ENCODE assay signal across 11 mouse cellular contexts in the genomic region with DNA sequence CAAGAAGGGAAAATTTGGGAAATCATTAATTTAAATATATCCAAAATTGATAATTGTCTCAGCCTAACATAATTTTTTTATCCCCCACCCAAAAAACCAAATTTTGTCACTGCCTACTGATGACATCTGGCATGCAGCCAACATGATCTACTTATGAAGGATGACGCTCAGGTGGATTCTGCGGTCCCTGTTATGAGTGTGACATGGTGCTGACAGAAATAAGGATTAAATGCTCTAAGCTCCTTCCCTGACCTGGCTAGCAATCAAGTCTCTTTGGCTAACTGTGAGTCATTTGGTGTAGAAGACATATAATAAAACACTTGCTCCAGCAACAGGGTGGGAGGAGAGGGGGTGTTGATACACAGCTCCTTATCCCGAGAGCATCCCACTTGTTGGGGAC.
"Had no signal": no experiment of that assay in that cellular context is flagged by ENCODE, and none has a peak within 500 bp of the region (broad histone marks: within the 10 kb centered on the region; RNA-seq: fewer than 3 reads in every experiment).

No protein-coding gene starts in this region.

- H3K4me3 ChIP-seq: kidney, embryonic 15.5 days; limb, embryonic 15.5 days; liver, embryonic 12.5 days; midbrain, embryonic 10.5 days; midbrain, embryonic 15.5 days had no signal

- ATAC-seq: liver, embryonic 12.5 days; midbrain, embryonic 15.5 days had no signal

- H3K36me3 ChIP-seq: limb, embryonic 15.5 days; liver, embryonic 12.5 days; midbrain, embryonic 15.5 days had no signal

- DNase-seq: kidney, postnatal 14 days; lung, embryonic 14.5 days; lung, postnatal 10 days; lung, postnatal 4 days; thymus, postnatal 4 days had no signal

- H3K4me1 ChIP-seq: liver, embryonic 12.5 days had no signal

- H3K4me2 ChIP-seq: kidney, embryonic 15.5 days; limb, embryonic 15.5 days; liver, embryonic 12.5 days; lung, embryonic 14.5 days; midbrain, embryonic 15.5 days had no signal

- H3K27ac ChIP-seq: kidney, embryonic 15.5 days; limb, embryonic 15.5 days; liver, embryonic 12.5 days; midbrain, embryonic 10.5 days; midbrain, embryonic 15.5 days; stomach, postnatal 0 days had no signal

- H3K9ac ChIP-seq: kidney, embryonic 15.5 days; limb, embryonic 15.5 days; liver, embryonic 12.5 days; lung, embryonic 14.5 days; midbrain, embryonic 15.5 days had no signal

- H3K9me3 ChIP-seq: kidney, embryonic 15.5 days; limb, embryonic 15.5 days; liver, embryonic 12.5 days; midbrain, embryonic 10.5 days; midbrain, embryonic 15.5 days had no signal

- H3K27me3 ChIP-seq: kidney, embryonic 15.5 days; limb, embryonic 15.5 days; liver, embryonic 12.5 days; midbrain, embryonic 15.5 days had no signal
